Mouse (Mus musculus) cortical plate, adult 2 months (tissue): ENCODE data around the gene Cep41.

Source experiments
- CTCF ChIP-seq: fragments of 200-500 bp; IDR thresholded peaks from 2 replicates; pipeline ENCODE4 v1.5.1; 2011; ENCODE audit warnings: mild to moderate bottlenecking, control low read depth, low read length; ENCODE audit not compliant: insufficient read depth; ENCODE audit errors: extremely low read depth
- POLR2A ChIP-seq: fragments of 200-500 bp; IDR thresholded peaks from 2 replicates; pipeline ENCODE4 v1.6.1; 2011; ENCODE audit warnings: mild to moderate bottlenecking, low read length, control low read depth; ENCODE audit not compliant: insufficient read depth; ENCODE audit errors: extremely low read depth

DNA sequence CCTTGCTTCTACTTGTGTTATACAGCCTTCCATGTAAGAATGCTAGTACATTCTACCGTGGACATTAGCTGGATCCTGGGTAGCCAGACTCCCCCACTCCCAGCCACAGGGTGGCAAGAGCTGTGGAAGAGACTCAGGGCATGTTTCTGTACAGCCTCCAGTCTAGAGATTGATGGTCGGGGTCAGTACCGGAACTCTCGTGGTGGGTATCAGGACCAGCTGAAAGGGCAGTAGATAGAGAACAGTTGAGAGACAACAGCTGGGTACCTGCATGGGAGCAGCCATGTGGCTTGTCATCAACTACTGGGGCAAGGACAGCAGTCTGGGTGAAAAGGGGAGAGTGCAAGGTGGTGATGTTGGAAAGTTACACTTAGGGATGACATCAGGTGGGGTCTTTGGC is 88.4 kb downstream of the Cep41 start:
- TF ChIP-seq POLR2A (no peak), CTCF (no peak)
